Mouse (Mus musculus) right cerebral cortex, adult 18-20 months (tissue): ENCODE data around the gene Brd4.

Source experiments
- DNase-seq: peaks from one replicate; pipeline ENCODE4 v3.0.0; 2022; ENCODE audit warnings: mixed read lengths

The Brd4 gene

GRCm38 (mm10) chr17:32284262-32285137 is at the start of gene Brd4:
Brd4 (minus strand) TSS chr17:32284722.
- DNase-seq, result peak; percentile 94

GRCm38 (mm10) chr17:32333675-32334303 is 49.3 kb upstream of the Brd4 start:
- DNase-seq, result no peak

GRCm38 (mm10) chr17:32327501-32327900 is 43.0 kb upstream of the Brd4 start:
- DNase-seq, result no peak

GRCm38 (mm10) chr17:32322809-32323208 is 38.3 kb upstream of the Brd4 start:
- no peak for DNase-seq

- DNase-seq, result no peak
These were observed 37.3 kb upstream of the Brd4 start for GRCm38 (mm10) chr17:32321836-32322235.

GRCm38 (mm10) chr17:32321390-32321734 is 36.8 kb upstream of the Brd4 start:
- no peak for DNase-seq

GRCm38 (mm10) chr17:32320597-32321389 is 36.3 kb upstream of the Brd4 start, which contains the start of gene Akap8:
Akap8 (minus strand) TSS chr17:32321238.
- peak; percentile 99 for DNase-seq

GRCm38 (mm10) chr17:32319950-32320349 is 35.4 kb upstream of the Brd4 start:
- DNase-seq, result no peak

- no peak for DNase-seq
These were observed 33.2 kb upstream of the Brd4 start for GRCm38 (mm10) chr17:32317708-32318107.

- no peak for DNase-seq
These were observed 32.5 kb upstream of the Brd4 start for GRCm38 (mm10) chr17:32317032-32317431.

- no peak for DNase-seq
These were observed 31.0 kb upstream of the Brd4 start for GRCm38 (mm10) chr17:32315560-32315959.

- no peak for DNase-seq
These were observed 29.4 kb upstream of the Brd4 start for GRCm38 (mm10) chr17:32313892-32314291.

- no peak for DNase-seq
These were observed 28.3 kb upstream of the Brd4 start for GRCm38 (mm10) chr17:32312801-32313200.

- DNase-seq, result no peak
These were observed 23.4 kb upstream of the Brd4 start for GRCm38 (mm10) chr17:32307963-32308362.

GRCm38 (mm10) chr17:32298125-32298524 is 13.6 kb upstream of the Brd4 start:
- no peak for DNase-seq

- DNase-seq, result no peak
These were observed 11.4 kb upstream of the Brd4 start for GRCm38 (mm10) chr17:32295901-32296300.

GRCm38 (mm10) chr17:32295160-32295559 is 10.6 kb upstream of the Brd4 start:
- DNase-seq, result no peak

- DNase-seq, result no peak
These were observed 682 bp upstream of the Brd4 start for GRCm38 (mm10) chr17:32285138-32285670.

GRCm38 (mm10) chr17:32283771-32284221 is 726 bp downstream of the Brd4 start:
- DNase-seq, result peak; percentile 51

- no peak for DNase-seq
These were observed 1.2 kb downstream of the Brd4 start for GRCm38 (mm10) chr17:32283341-32283740.

- no peak for DNase-seq
These were observed 2.8 kb downstream of the Brd4 start for GRCm38 (mm10) chr17:32281611-32282310.

GRCm38 (mm10) chr17:32281126-32281525 is 3.4 kb downstream of the Brd4 start:
- no peak for DNase-seq
